Mouse (Mus musculus) neural tube, embryonic 13.5 days (tissue): ENCODE data around the gene Sik1. TPM values are rescaled to one million over a fixed set of nuclear protein-coding genes. Genes with fewer than 3 reads are reported as not detected.
A peak's percentile ranks its signal among the peaks of the same experiment; 100 is the strongest.
"Not testable (repeated sequence)": the region's sequence is repeated elsewhere in the genome, so short reads cannot be mapped to it uniquely, and the experiment has no call there.

Experiments
- ATAC-seq: fragments of 200-750 bp; cut with Nextera tagmentation; 2 replicates; pipeline ENCODE4 v1.8.0; 2017; ENCODE audit warnings: low read depth, mild to moderate bottlenecking, moderate TSS enrichment, moderate library complexity
- H3K27ac ChIP-seq: fragments of 300-500 bp; sonication (generic); replicated peaks from 2 replicates; pipeline ENCODE4 v1.5.1; 2015; ENCODE audit warnings: moderate library complexity, mild to moderate bottlenecking, inconsistent platforms
- H3K27me3 ChIP-seq: fragments of 300-500 bp; sonication (generic); 2 replicates; pipeline ENCODE4 v1.6.1; 2015; ENCODE audit warnings: mild to moderate bottlenecking, inconsistent platforms
- H3K36me3 ChIP-seq: fragments of 300-500 bp; sonication (generic); 2 replicates; pipeline ENCODE4 v1.6.1; 2015; ENCODE audit warnings: mild to moderate bottlenecking, inconsistent platforms
- H3K4me1 ChIP-seq: fragments of 300-500 bp; sonication (generic); replicated peaks from 2 replicates; pipeline ENCODE4 v1.6.1; 2015; ENCODE audit warnings: inconsistent platforms
- H3K4me2 ChIP-seq: fragments of 300-500 bp; sonication (generic); 2 replicates; pipeline ENCODE4 v1.6.1; 2015; ENCODE audit warnings: inconsistent platforms, mild to moderate bottlenecking, moderate library complexity
- H3K4me3 ChIP-seq: fragments of 300-500 bp; sonication (generic); 2 replicates; pipeline ENCODE4 v1.5.1; 2015; ENCODE audit warnings: mild to moderate bottlenecking, inconsistent platforms
- H3K9ac ChIP-seq: fragments of 300-500 bp; sonication (generic); 2 replicates; pipeline ENCODE4 v1.6.1; 2015; ENCODE audit warnings: moderate library complexity, mild to moderate bottlenecking, inconsistent platforms
- H3K9me3 ChIP-seq: fragments of 300-500 bp; sonication (generic); 2 replicates; pipeline ENCODE4 v1.6.1; 2016; ENCODE audit warnings: inconsistent platforms
- WGBS: fragments of 180-500 bp; shearing (Covaris S2); methylation state at CpG from one replicate; pipeline ENCODE4 v1.1.7; 2015; 5-methylcytosine and 5-hydroxymethylcytosine counted together
- polyA plus RNA-seq: library from polyadenylated mRNA; unstranded; fragments of >200 nt; fragmentation: Nextera tagmentation; extraction: Ambion mirVana; gene quantifications from 2 replicates; pipeline ENCODE4 v1.2.1, GENCODE M21; 2015

Gene Sik1
- polyA plus RNA-seq, 1 experiment from 2014 or later: 17.0 TPM

GRCm38 (mm10) chr17:31891858-31892257 lies 36.3 kb upstream of the Sik1 start:
- peak overlapping the region; percentile 9; the same call in 1 of the 2 replicates for H3K27ac ChIP-seq
- ATAC-seq: no peak
- 80% methylated on average over 4 of the region's 4 CpGs for WGBS

GRCm38 (mm10) chr17:31890311-31890951 lies 34.8 kb upstream of the Sik1 start:
- Histone ChIP-seq H3K4me3 (no peak overlapping the region), H3K27ac (no peak overlapping the region), H3K9ac (no peak overlapping the region), H3K4me2 (no peak overlapping the region), H3K36me3 (no peaks in the 10 kb centered on the region), H3K4me1 (peaks cover 38% of the 10 kb centered on the region), H3K9me3 (no peaks in the 10 kb centered on the region), H3K27me3 (no peaks in the 10 kb centered on the region)
- 46% methylated on average over 2 of the region's 2 CpGs for WGBS
- ATAC-seq: no peak

More at GRCm38 (mm10) chr17:31891858-31892257, 36.3 kb upstream of the Sik1 start:
- Histone ChIP-seq H3K9me3 (no peaks in the 10 kb centered on the region), H3K4me1 (peaks cover 38% of the 10 kb centered on the region), H3K9ac (no peak overlapping the region), H3K4me2 (no peak overlapping the region), H3K27me3 (no peaks in the 10 kb centered on the region), H3K4me3 (no peak overlapping the region), H3K36me3 (no peaks in the 10 kb centered on the region)

GRCm38 (mm10) chr17:31889446-31890201 lies 34.0 kb upstream of the Sik1 start:
- H3K27ac ChIP-seq: no peak overlapping the region
- H3K4me3 ChIP-seq: no peak overlapping the region
- no peak overlapping the region for H3K4me2 ChIP-seq
- ATAC-seq: no peak
- H3K4me1 ChIP-seq: peaks cover 38% of the 10 kb centered on the region
- no peaks in the 10 kb centered on the region for H3K27me3 ChIP-seq
- no peaks in the 10 kb centered on the region for H3K36me3 ChIP-seq
- no peak overlapping the region for H3K9ac ChIP-seq
- H3K9me3 ChIP-seq: no peaks in the 10 kb centered on the region
- WGBS: 64% methylated on average over 9 of the region's 9 CpGs

- Histone ChIP-seq H3K4me3 (no peak overlapping the region), H3K4me1 (peaks cover 37% of the 10 kb centered on the region), H3K9ac (no peak overlapping the region), H3K27ac (no peak overlapping the region), H3K27me3 (no peaks in the 10 kb centered on the region), H3K9me3 (no peaks in the 10 kb centered on the region), H3K4me2 (no peak overlapping the region), H3K36me3 (no peaks in the 10 kb centered on the region)
- 63% methylated on average over 6 of the region's 6 CpGs for WGBS
- ATAC-seq: no peak
Observed at GRCm38 (mm10) chr17:31888540-31888939, 32.9 kb upstream of the Sik1 start.

GRCm38 (mm10) chr17:31884676-31885075 lies 29.1 kb upstream of the Sik1 start:
- H3K4me3 ChIP-seq, H3K9ac ChIP-seq, H3K4me2 ChIP-seq, H3K9me3 ChIP-seq, H3K27me3 ChIP-seq, H3K27ac ChIP-seq, H3K4me1 ChIP-seq, H3K36me3 ChIP-seq, ATAC-seq: not testable (repeated sequence)
- WGBS: 91% methylated on average over 1 of the region's 1 CpGs

- H3K4me2 ChIP-seq: no peak overlapping the region
Observed at GRCm38 (mm10) chr17:31879406-31879805, 23.8 kb upstream of the Sik1 start.

GRCm38 (mm10) chr17:31877650-31878141 lies 22.1 kb upstream of the Sik1 start:
- Histone ChIP-seq H3K9me3 (no peaks in the 10 kb centered on the region), H3K4me1 (peaks cover 37% of the 10 kb centered on the region), H3K4me3 (no peak overlapping the region), H3K27me3 (no peaks in the 10 kb centered on the region), H3K9ac (no peak overlapping the region), H3K4me2 (no peak overlapping the region), H3K36me3 (no peaks in the 10 kb centered on the region), H3K27ac (peak overlapping the region; percentile 68)
- peak; percentile 52; the same call in 1 of the 2 replicates for ATAC-seq
- 47% methylated on average over 14 of the region's 14 CpGs for WGBS

More at GRCm38 (mm10) chr17:31879406-31879805, 23.8 kb upstream of the Sik1 start:
- H3K9me3 ChIP-seq: no peaks in the 10 kb centered on the region
- H3K36me3 ChIP-seq: no peaks in the 10 kb centered on the region
- no peak for ATAC-seq
- 87% methylated on average over 10 of the region's 10 CpGs for WGBS
- H3K27me3 ChIP-seq: no peaks in the 10 kb centered on the region
- H3K4me3 ChIP-seq: no peak overlapping the region
- H3K9ac ChIP-seq: no peak overlapping the region
- peaks cover 28% of the 10 kb centered on the region for H3K4me1 ChIP-seq
- no peak overlapping the region for H3K27ac ChIP-seq

GRCm38 (mm10) chr17:31877181-31877581 lies 21.6 kb upstream of the Sik1 start:
- Histone ChIP-seq H3K4me1 (peaks cover 37% of the 10 kb centered on the region), H3K4me3 (no peak overlapping the region), H3K4me2 (no peak overlapping the region), H3K27ac (peak overlapping the region; percentile 68), H3K9me3 (no peaks in the 10 kb centered on the region), H3K36me3 (no peaks in the 10 kb centered on the region), H3K27me3 (no peaks in the 10 kb centered on the region), H3K9ac (no peak overlapping the region)
- WGBS: 50% methylated on average over 4 of the region's 4 CpGs
- no peak for ATAC-seq

GRCm38 (mm10) chr17:31876775-31877174 lies 21.2 kb upstream of the Sik1 start:
- H3K4me1 ChIP-seq: peaks cover 37% of the 10 kb centered on the region
- peak overlapping the region; percentile 68; the same call in 1 of the 2 replicates for H3K27ac ChIP-seq
- no peaks in the 10 kb centered on the region for H3K36me3 ChIP-seq
- 43% methylated on average over 3 of the region's 3 CpGs for WGBS
- no peaks in the 10 kb centered on the region for H3K27me3 ChIP-seq
- H3K4me3 ChIP-seq: no peak overlapping the region
- no peak for ATAC-seq
- H3K9me3 ChIP-seq: no peaks in the 10 kb centered on the region
- H3K9ac ChIP-seq: no peak overlapping the region
- H3K4me2 ChIP-seq: no peak overlapping the region

GRCm38 (mm10) chr17:31875326-31875930 lies 19.8 kb upstream of the Sik1 start:
- 81% methylated on average over 10 of the region's 10 CpGs for WGBS
- no peaks in the 10 kb centered on the region for H3K9me3 ChIP-seq
- no peak overlapping the region for H3K4me3 ChIP-seq
- H3K27me3 ChIP-seq: no peaks in the 10 kb centered on the region
- peaks cover 37% of the 10 kb centered on the region for H3K4me1 ChIP-seq
- H3K4me2 ChIP-seq: no peak overlapping the region
- no peak overlapping the region for H3K27ac ChIP-seq
- no peaks in the 10 kb centered on the region for H3K36me3 ChIP-seq
- ATAC-seq: no peak
- no peak overlapping the region for H3K9ac ChIP-seq

GRCm38 (mm10) chr17:31874691-31875090 lies 19.1 kb upstream of the Sik1 start:
- Histone ChIP-seq H3K36me3 (no peaks in the 10 kb centered on the region), H3K4me2 (no peak overlapping the region), H3K27me3 (no peaks in the 10 kb centered on the region), H3K9ac (no peak overlapping the region), H3K4me1 (peaks cover 37% of the 10 kb centered on the region), H3K4me3 (no peak overlapping the region), H3K9me3 (no peaks in the 10 kb centered on the region), H3K27ac (no peak overlapping the region)
- ATAC-seq: no peak
- WGBS: 74% methylated on average over 12 of the region's 12 CpGs

GRCm38 (mm10) chr17:31873973-31874372 lies 18.4 kb upstream of the Sik1 start:
- no peak overlapping the region for H3K27ac ChIP-seq

More at GRCm38 (mm10) chr17:31873973-31874372, 18.4 kb upstream of the Sik1 start:
- 62% methylated on average over 8 of the region's 8 CpGs for WGBS
- Histone ChIP-seq H3K27me3 (no peaks in the 10 kb centered on the region), H3K4me2 (no peak overlapping the region), H3K9me3 (no peaks in the 10 kb centered on the region), H3K4me3 (no peak overlapping the region), H3K36me3 (no peaks in the 10 kb centered on the region), H3K4me1 (peaks cover 37% of the 10 kb centered on the region), H3K9ac (no peak overlapping the region)
- ATAC-seq: no peak
